Mouse (Mus musculus) adrenal gland, adult 18-20 months (tissue): ENCODE measurements around the gene Tada1. TPM values are rescaled to one million over a fixed set of nuclear protein-coding genes. Genes with fewer than 3 reads are reported as not detected.

Experiments used
- DNase-seq, 2 experiments: peaks; one replicate each; pipeline ENCODE4 v3.0.0; 2021 to 2022; ENCODE audit warnings: low spot score in 2 of 2
- long read RNA-seq, 2 experiments: library from polyadenylated mRNA; stranded (forward); transcript quantifications; one replicate each; pipeline ENCODE4 v2.0.0; 2021
- total RNA-seq, 2 experiments: library from RNA; stranded (reverse); gene quantifications; 1 replicate in 1 of 2; 2 replicates in 1 of 2; pipeline ENCODE4 v1.2.3; 2021

The Tada1 gene
- 10 to 100 TPM; 18.1 to 19.6 TPM for total RNA-seq
- long read RNA-seq, experiment 1, transcript Tada1-201 (8 exons, 2,215 nt), result major isoform, 25 of 27 reads
- long read RNA-seq, experiment 1, partial matches to known transcripts, result 1 of 27 reads
- long read RNA-seq, experiment 1, other reads (novel, unspliced or antisense), result 1 of 27 reads
- long read RNA-seq, experiment 2, transcript Tada1-201 (8 exons, 2,215 nt), result major isoform, 34 of 38 reads
- long read RNA-seq, experiment 2, partial matches to known transcripts, result 1 of 38 reads
- long read RNA-seq, experiment 2, other reads (novel, unspliced or antisense), result 3 of 38 reads

GRCm38 (mm10) chr1:166379013-166379629, at the start of gene Tada1:
Gene Tada1, plus strand, starts transcription at chr1:166379097.
- peak; percentile 92 to 94 for DNase-seq

DNA sequence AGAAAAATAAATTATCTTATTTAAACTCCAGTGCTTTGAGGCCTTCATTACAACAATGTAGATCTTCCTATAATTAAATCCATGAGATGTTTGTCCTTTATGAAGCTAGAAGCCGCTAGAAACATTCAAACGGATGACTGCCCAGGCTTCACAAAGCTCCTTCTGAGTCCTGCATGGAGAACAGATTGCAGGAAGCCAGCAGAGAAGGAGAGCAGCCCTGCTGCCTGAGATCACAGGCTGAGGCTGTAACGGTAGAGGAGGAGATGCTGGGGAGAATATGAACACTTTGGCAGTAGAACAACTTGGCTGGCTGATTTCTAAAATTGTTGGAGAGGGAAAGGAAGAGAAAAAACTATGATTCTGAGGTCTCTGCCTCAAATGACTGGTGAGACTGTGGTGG, 48.1 kb upstream of the Tada1 start:
- DNase-seq, result no peak

DNA sequence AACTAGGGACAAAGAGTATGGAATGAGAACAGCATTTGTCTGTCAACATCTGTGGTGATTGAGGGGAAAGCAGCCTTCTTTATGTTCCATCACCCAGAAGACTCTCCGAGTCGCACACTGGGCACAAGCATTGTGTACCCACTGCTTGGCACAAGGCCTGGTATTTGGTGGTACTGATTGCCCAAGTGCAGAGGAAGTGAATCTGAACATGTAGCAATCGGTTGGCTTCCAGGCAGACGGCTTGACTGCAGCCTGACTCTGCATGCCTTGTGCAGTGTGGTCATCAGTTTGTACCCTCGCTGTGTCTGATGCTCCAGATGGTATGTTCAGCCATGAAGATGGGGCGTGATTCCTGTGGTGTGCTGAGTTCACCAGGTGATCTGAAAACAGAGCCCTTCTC, 39.8 kb upstream of the Tada1 start:
- peak in 1 of 2 experiments; percentile 21 for DNase-seq

DNA sequence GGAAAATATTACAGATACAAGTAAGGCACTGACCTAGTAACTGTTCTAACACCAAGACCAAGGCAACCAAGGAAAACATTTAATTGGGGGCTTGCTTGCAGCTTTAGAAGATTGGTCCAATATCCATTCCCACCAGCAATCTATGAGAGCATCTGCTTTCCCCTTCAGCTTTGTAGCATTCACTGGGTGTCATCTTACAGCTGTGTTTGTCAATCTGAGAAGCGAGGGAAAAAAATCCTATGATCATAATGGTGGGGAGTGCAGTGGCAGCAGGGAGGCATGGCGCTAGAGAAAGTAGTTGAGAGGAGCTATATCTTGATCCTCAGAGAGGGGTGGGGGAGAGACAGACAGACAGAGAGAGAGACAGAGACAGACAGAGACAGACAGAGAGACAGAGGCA, 36.8 kb upstream of the Tada1 start:
- no peak for DNase-seq

- no peak for DNase-seq
Measured at GRCm38 (mm10) chr1:166342539-166342938, 36.4 kb upstream of the Tada1 start.

GRCm38 (mm10) chr1:166343586-166343985, 35.3 kb upstream of the Tada1 start:
- DNase-seq, result no peak

GRCm38 (mm10) chr1:166344300-166345077, 34.4 kb upstream of the Tada1 start:
- no peak for DNase-seq

GRCm38 (mm10) chr1:166345602-166346001, 33.3 kb upstream of the Tada1 start:
- no peak for DNase-seq

GRCm38 (mm10) chr1:166346906-166347305, 32.0 kb upstream of the Tada1 start:
- no peak for DNase-seq

DNA sequence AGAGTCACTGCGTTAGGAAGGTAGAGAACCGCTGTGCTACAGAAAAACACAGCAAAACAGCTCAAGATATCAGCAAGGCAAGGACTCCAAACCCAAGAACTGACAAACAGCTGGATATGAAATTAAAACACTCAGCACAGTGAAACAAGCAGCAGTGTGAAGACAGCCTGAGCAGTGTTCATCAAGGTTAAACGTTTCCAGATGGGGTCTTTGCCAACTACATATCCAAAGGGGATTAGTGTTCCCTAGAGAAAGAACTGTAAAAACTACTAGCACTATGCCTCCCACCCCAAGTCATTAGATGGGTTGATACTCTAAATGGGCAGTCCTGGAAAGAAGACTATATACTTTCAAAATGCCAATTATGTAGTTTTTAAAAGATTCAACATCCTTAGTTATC, 29.6 kb upstream of the Tada1 start:
- no peak for DNase-seq

DNA sequence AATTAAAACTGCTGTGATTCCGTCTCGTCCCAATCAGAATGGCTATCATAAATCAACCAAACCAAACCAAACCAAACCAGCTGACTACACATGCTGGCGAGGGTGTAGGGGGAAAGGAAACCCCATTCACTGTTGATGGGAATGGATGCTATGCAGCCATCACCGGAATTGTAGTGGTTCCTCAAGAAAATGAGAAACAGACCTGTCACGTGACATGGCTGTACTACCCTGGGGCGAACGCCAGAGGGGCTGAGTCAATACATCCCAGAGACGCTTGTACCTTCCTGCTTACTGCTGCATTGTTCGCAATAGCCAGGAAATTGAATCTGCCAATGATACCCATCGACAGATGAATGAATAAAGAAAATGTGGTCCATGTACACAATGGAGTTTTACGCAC, 29.1 kb upstream of the Tada1 start:
- no peak for DNase-seq

GRCm38 (mm10) chr1:166360157-166360855, 18.6 kb upstream of the Tada1 start:
- peak; percentile 87 to 89 for DNase-seq

GRCm38 (mm10) chr1:166360896-166361295, 18.0 kb upstream of the Tada1 start:
- no peak for DNase-seq

- no peak for DNase-seq
Measured at GRCm38 (mm10) chr1:166361842-166362241, 17.1 kb upstream of the Tada1 start.

DNA sequence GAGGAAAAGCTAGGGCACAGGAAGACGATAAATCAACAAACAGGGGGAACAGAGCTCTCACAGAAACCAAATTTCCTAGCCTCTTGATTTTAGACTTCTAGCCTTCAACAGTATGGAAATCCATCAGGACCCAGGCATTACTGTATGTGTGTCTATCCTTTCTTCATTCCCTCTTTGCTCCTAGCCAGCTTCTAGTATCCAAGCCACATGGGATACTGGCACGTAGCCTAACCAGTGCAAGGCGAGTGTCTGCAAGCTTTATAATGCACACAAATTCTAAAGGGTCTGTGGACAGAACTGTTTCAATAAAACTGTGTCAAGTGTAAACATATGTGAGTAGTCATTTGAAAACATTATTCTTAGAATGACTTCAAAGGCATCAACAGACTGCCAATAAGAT, 16.2 kb upstream of the Tada1 start:
- DNase-seq, result no peak

DNA sequence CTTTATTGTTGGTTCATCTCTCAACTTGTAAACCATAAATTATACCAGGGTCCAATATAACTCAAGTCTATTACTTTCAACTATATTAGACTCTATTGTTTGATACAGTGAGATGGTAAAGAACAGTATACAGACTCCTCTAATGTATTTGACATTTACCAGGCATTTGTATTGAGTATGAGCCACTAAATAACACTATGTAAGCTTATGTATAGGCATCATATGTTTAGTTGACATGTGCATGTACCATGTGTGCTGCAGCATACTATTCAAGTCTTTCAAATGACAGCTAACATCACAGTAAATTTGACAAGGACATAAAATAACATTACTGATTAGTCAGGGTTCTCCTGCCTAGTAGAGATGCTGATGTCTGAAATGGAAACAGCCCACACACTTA, 15.8 kb upstream of the Tada1 start:
- no peak for DNase-seq

GRCm38 (mm10) chr1:166377171-166377570, 1.7 kb upstream of the Tada1 start:
- no peak for DNase-seq

GRCm38 (mm10) chr1:166378431-166379012, 375 bp upstream of the Tada1 start:
- DNase-seq, result no peak

GRCm38 (mm10) chr1:166379630-166380231, 834 bp downstream of the Tada1 start:
- peak; percentile 59 to 60 for DNase-seq

GRCm38 (mm10) chr1:166381336-166381735, 2.4 kb downstream of the Tada1 start:
- no peak for DNase-seq

- DNase-seq, result no peak
Measured at GRCm38 (mm10) chr1:166381821-166382220, 2.9 kb downstream of the Tada1 start.
